Comparison of ENCODE assay signal across 8 mouse cellular contexts in genomic region chr12:34051112-34051511, GRCm38 (mm10).
DNase-seq lines count a peak whose midpoint lies in the region; ATAC-seq lines count a peak whose summit lies in the region.

No protein-coding gene starts in this region.

- intact Hi-C loops in left cerebral cortex, postnatal 4 days (cut with DNase I) = no loop called here

- ATAC-seq in megakaryocyte, adult 5-6 weeks (ENCODE audit: poor library complexity, severe bottlenecking) = 0 out of 2 replicates have a peak, but pooled peaks have one; percentile 38

- peak; percentile 42 for DNase-seq in adrenal gland, postnatal 25 days
- no peak for DNase-seq in adrenal gland, postnatal 4 days (ENCODE audit: low spot score in 2 of 2)
- peak; percentile 8 for DNase-seq in left cerebral cortex, postnatal 4 days
- DNase-seq in left cerebral cortex, adult 8-10 months (ENCODE audit: low spot score in 2 of 2) = no peak
- DNase-seq in adrenal gland, postnatal 36 days = peak; percentile 47 to 54
- no peak for DNase-seq in urinary bladder, postnatal 4 days (ENCODE audit: low spot score in 2 of 2)
- DNase-seq in adipocyte (ENCODE audit: low spot score) = no peak

Comparison
In these comparisons a context has a peak if more than half of its experiments do, and no peak if none do; other contexts are left out.
1. DNase-seq: peak in adrenal gland, postnatal 25 days (single experiment), left cerebral cortex, postnatal 4 days (single experiment) and adrenal gland, postnatal 36 days (2 of 2); none in adrenal gland, postnatal 4 days (0 of 2), left cerebral cortex, adult 8-10 months (0 of 2), urinary bladder, postnatal 4 days (0 of 2) and adipocyte (single experiment).